Comparison of ENCODE assay signal across 8 mouse cellular contexts in genomic region chr9:87255696-87256030, GRCm38 (mm10). TPM values are rescaled to one million over a fixed set of nuclear protein-coding genes. Genes with fewer than 3 reads are reported as not detected.
DNase-seq lines count a peak whose midpoint lies in the region; ATAC-seq and TF ChIP-seq lines count a peak whose summit lies in the region.

No protein-coding gene starts in this region.

- DNase-seq in kidney, adult 11 months, result no peak
- DNase-seq in intestine, embryonic 14.5 days (ENCODE audit: low spot score), result no peak
- no peak for DNase-seq in layer of hippocampus, adult 9-11 months
- no peak for DNase-seq in spleen, postnatal 4 days (ENCODE audit: low spot score in 2 of 2)
- DNase-seq in gastrocnemius, postnatal 4 days (ENCODE audit: low spot score in 2 of 2), result no peak

- H3K36me3 ChIP-seq in kidney, embryonic 15.5 days, result no peaks in the 10 kb centered on the region
- no peaks in the 10 kb centered on the region for H3K36me3 ChIP-seq in intestine, embryonic 14.5 days (ENCODE audit: control insufficient read depth, insufficient read depth, low read length)

- no peaks in the 10 kb centered on the region for H3K9me3 ChIP-seq in kidney, embryonic 15.5 days (replicated peaks)
- no peaks in the 10 kb centered on the region for H3K9me3 ChIP-seq in intestine, embryonic 14.5 days (ENCODE audit: control insufficient read depth, low read length)

- H3K4me1 ChIP-seq in kidney, embryonic 15.5 days, result peaks cover 4% of the 10 kb centered on the region
- H3K4me1 ChIP-seq in cortical plate, adult 2 months (ENCODE audit: control insufficient read depth, insufficient read depth, low read length), result no peaks in the 10 kb centered on the region
- H3K4me1 ChIP-seq in intestine, embryonic 14.5 days (replicated peaks; ENCODE audit: control insufficient read depth, insufficient read depth, low read length), result 0 out of 2 replicates have a peak, but pooled peaks cover 4% of the 10 kb centered on the region

- peak overlapping the region; percentile 65 for H3K9ac ChIP-seq in kidney, embryonic 15.5 days
- H3K9ac ChIP-seq in intestine, embryonic 14.5 days (ENCODE audit: low read length), result peak overlapping the region; percentile 54

- ATAC-seq in kidney, embryonic 15.5 days (replicated peaks; ENCODE audit: low FRiP score), result peak; percentile 83
- ATAC-seq in intestine, embryonic 14.5 days (replicated peaks; ENCODE audit: low FRiP score, low TSS enrichment, low read depth), result peak; percentile 82
- ATAC-seq in monocyte, adult 5-6 weeks (replicated peaks; ENCODE audit: insufficient number of reproducible peaks, low FRiP score, low TSS enrichment, poor library complexity, severe bottlenecking), result peak; percentile 33; the same call in 1 of the 2 replicates

- 0 out of 2 replicates have a peak, but pooled peaks have one; percentile 3 for TF ChIP-seq CTCF in cortical plate, adult 2 months (IDR thresholded peaks at IDR 0.05; ENCODE audit: extremely low read depth, insufficient read depth, low read length)

- no peaks in the 10 kb centered on the region for H3K27me3 ChIP-seq in kidney, embryonic 15.5 days
- H3K27me3 ChIP-seq in intestine, embryonic 14.5 days (replicated peaks; ENCODE audit: control insufficient read depth, insufficient read depth, low read length), result no peaks in the 10 kb centered on the region

- 24% methylated on average over 6 of the region's 6 CpGs for WGBS in kidney, embryonic 15.5 days
- 20% methylated on average over 6 of the region's 6 CpGs for WGBS in intestine, embryonic 14.5 days

- peak overlapping the region; percentile 69 for H3K4me2 ChIP-seq in kidney, embryonic 15.5 days
- H3K4me2 ChIP-seq in intestine, embryonic 14.5 days (ENCODE audit: low read length), result peak overlapping the region; percentile 63

- no peak for TF ChIP-seq POLR2A in cortical plate, adult 2 months (IDR thresholded peaks at IDR 0.05; ENCODE audit: extremely low read depth, insufficient read depth, low read length)

- H3K27ac ChIP-seq in kidney, embryonic 15.5 days, result peak overlapping the region; percentile 86
- no peak overlapping the region for H3K27ac ChIP-seq in cortical plate, adult 2 months (ENCODE audit: insufficient read depth, low read length)
- H3K27ac ChIP-seq in intestine, embryonic 14.5 days (ENCODE audit: low read depth), result no peak overlapping the region

- H3K4me3 ChIP-seq in kidney, embryonic 15.5 days (replicated peaks), result peak overlapping the region; percentile 84
- H3K4me3 ChIP-seq in cortical plate, adult 2 months (ENCODE audit: insufficient read depth, low read length), result peak overlapping the region; percentile 58
- peak overlapping the region; percentile 62 for H3K4me3 ChIP-seq in intestine, embryonic 14.5 days (ENCODE audit: low read depth, low read length)

RNA-seq across cellular contexts. Expression of gene Cep162, which starts 0.3 kb away (rescaled TPM):
- polyA plus RNA-seq in kidney, embryonic 15.5 days (2015; fragmentation: Nextera tagmentation; extraction: Ambion mirVana), result 7.2 and 8.1 TPM in 2 replicates
- 5.3 TPM in 2 replicates for polyA plus RNA-seq in cortical plate, adult 2 months (2012; rRNA removed)
- 6.4 and 7.3 TPM in 2 replicates for polyA plus RNA-seq in intestine, embryonic 14.5 days (2014; fragmentation: Nextera tagmentation; extraction: Ambion mirVana)
- 4.7 to 14.4 TPM (median 13.0 TPM) in 3 replicates for total RNA-seq in monocyte, adult 5-6 weeks (2017)
- total RNA-seq in gastrocnemius, postnatal 4 days (2021), result 1 to 10 TPM; 4.2 to 5.4 TPM

Comparison
In these comparisons a context has a peak if more than half of its experiments do, and no peak if none do; other contexts are left out.
1. ATAC-seq: peak in every context shown above with its lines; median percentile 83 in kidney, embryonic 15.5 days; 82 in intestine, embryonic 14.5 days; 33 in monocyte, adult 5-6 weeks.